Mouse (Mus musculus): Measurements from ENCODE around the gene Ndufa13. TPM values are rescaled to one million over a fixed set of nuclear protein-coding genes. Genes with fewer than 3 reads are reported as not detected.
A peak's percentile ranks its signal among the peaks of the same experiment; 100 is the strongest.

Gene Ndufa13
- total RNA-seq, 2 experiments from 2014 or later: 265 to 294 TPM

DNA sequence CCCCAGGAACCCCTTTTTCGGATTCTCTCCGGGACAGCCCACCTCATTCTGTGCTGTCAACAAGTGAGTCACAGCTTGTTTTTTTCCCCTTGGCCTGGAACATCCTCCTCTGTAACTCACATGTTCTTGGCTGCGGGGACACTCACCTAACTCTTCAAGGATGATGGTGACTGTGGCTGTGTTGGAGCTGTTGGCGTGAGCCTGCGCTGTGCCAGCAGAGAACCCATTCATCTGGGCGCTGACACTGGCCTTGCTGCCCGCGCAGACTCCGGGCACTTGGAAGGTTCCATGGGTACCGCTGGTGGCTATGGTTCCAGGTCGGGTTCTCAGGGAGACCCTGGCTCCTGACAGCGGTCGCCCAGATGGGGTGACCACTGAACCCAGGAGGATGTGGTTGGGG is 18.2 kb downstream of the Ndufa13 start:
- no peak for DNase-seq
- intact Hi-C loops (cut with DNase I; ENCODE audit: low total_unique reads): no loop called here

DNA sequence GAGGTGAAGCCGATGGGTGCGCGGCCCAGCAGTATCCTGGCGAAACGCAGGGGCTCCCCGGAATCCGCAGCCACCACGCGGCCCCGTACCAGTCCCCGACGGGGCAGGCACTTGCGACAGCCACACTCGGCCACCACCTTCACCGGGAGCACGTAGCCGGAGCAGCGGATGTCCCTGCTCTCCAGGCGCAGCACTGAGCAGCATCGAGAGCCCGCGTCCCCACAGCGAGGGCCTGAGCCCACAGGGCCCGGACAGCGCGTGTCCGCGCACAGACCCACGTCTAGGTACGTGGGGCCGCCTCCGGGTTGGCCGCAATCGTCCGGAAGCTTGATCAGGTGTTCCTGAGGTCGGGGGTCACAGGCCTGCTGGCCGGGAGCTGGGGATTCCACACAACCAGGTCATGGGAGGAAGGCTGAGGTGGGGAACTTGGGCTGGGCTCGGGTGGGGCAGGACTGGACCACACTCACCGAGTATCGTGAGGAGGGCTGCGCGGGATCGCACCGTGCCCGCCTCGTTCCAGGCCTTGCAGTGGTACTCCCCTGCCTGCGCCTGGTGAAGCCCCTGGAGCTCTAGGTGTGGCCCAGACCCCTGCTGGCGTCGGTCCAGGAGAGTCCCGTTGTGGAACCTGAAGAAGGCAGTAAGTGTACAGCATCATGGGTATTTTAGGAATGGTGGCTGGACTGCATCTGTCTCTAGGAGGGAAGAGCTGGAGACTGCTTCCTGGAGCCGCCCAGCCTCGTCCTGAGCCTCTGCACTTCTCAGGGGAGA is 19.3 kb downstream of the Ndufa13 start:
- DNase-seq: no peak
- intact Hi-C loops (cut with DNase I; ENCODE audit: low total_unique reads): no loop called here

DNA sequence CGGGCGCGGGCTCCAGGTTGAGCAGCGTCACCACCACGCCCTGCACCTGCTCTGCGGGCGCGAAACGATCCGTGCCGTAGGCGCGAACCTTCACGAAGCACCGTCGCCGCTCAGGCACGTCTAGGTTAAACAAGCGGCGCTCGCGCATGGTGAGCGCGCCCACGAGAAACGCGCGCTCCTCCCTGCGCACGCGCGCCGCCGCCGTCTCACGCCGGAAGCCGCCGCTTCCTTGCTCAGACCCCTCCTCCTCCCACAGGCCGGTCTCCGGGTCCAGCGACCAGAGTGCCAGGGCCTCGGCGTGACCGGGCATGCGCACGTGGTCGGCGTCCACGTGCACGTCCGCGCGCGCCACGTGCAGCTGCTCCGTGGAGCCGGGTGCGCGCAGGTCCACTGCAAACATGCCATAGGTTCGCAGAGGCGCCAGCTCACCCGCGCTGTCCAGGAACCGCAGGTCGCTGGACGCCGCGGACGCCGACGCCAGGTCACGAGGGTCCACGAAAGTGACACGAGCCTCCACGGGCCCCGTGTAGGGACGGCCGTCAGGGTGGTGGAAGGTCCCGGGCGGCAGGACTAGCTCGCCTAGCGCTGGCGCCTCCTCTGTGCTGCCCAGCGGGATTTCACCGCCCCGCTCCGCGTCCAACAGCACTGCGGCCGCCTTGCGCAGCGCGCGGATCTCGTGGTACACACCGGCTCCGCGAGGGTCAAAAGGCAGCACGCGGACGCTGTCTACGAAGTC is 20.2 kb downstream of the Ndufa13 start:
- intact Hi-C loops (cut with DNase I; ENCODE audit: low total_unique reads): no loop called here
- peak; percentile 76 for DNase-seq

DNA sequence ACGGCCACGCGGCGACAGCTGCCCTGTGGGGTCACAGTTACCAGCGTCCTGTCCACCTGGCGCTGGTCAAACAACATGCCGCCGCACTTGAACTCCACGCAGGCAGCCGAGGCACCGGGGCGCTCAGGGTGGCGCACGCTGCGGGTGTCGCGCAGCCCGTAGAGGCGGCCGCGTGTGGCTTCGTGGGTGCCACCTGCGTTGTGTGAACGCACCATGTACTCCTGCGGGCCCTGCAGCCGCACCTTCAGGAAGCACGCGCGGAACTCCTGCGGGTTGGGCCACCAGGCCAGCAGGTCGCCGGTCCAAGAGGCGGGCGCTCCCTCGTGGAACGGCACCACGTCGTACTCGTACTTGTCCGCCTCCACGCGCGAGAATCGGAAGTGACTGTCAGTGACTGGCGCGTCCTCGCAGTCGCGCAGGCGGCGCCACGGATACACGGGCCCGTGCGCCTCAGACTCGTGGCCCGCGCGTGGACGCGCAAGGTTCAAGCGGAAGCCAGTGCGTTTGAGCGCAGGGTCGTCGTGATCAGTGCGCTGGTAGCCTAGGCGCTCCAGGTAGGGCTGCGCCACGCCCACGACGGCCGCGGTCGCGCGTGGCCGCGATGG is 21.0 kb downstream of the Ndufa13 start:
- no peak for DNase-seq
- intact Hi-C loops (cut with DNase I; ENCODE audit: low total_unique reads): no loop called here

DNA sequence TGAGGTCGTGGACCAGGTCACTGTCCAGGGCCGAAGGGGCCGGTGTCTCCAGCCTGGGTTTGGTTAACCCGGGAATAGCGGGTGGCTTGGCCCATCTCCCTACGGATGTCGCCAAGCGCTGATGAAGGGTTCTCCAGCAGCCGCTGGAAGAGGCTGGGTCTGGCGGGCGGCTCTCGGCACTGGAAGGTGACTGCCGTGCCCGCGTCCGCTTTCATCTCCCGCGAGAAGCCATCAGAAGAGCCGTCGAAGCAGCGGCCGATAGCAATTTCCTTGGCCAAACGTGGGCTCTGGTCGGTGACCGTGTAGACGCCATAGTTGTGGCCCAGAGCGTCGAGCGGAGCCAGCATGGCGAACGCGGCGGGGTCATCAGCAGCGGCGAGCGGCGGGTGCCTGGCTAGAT is 21.5 kb downstream of the Ndufa13 start:
- no peak for DNase-seq
- intact Hi-C loops (cut with DNase I; ENCODE audit: low total_unique reads): no loop called here

DNA sequence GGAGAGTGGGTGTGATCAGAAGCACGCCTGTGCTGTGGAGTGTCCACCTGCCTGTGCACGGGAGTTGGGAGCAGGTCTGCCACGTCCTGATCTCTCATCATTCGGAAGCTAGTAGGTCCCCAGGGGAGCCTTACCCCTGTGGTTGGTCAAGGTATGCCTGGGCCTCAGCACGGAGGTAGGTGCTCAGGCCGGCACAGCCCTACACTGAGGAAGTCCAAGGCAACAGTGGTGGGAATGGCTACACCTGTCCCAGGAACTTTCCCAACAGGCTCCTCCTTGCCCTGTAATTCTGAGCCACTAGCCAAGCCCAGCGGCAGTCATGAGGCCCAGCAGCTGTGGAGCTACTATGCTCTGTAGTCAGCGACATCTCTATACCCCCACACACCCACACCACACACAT is 22.7 kb downstream of the Ndufa13 start:
- DNase-seq: no peak
- intact Hi-C loops (cut with DNase I; ENCODE audit: low total_unique reads): no loop called here

DNA sequence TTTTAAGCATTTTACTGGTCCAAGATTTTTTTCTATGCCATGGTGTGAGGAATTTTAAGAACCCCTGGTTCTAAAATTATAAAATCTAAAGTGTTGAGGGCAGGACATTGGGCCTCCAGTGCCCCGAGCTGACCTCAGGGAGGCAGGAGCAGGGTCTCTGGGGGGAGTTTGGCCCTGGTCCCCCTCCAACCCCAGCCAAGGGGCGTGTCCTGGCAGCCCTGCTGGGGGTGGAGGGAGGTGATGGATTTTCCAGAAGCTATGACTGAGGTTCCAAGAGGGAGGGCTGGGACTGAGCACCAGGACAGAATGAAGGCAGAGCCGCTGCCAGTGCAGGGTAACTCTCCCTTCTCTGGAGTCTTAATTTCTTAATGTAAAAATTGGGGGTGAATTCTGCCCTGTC is 24.4 kb downstream of the Ndufa13 start:
- intact Hi-C loops (cut with DNase I; ENCODE audit: low total_unique reads): no loop called here
- DNase-seq: peak; percentile 62

DNA sequence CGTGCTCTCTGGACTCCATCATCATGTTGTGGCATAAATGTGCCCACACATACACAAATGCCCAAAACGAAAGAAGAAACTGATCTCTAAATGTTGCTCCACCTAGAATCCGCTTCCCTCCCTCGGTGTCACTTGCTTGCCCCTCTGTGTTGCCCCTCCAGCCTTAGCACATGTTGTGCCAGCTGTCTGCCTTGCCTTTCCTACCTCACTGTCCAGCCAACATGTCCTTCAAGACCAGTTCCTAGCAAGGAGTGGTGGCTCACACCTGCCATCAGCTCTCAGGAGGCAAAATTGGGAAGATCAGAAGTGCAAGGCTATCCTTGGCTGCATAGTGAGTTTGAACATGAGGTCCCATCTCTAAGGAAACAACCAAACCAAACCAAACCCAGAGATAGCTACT is 25.0 kb downstream of the Ndufa13 start:
- no peak for DNase-seq
- intact Hi-C loops (cut with DNase I; ENCODE audit: low total_unique reads): no loop called here

DNA sequence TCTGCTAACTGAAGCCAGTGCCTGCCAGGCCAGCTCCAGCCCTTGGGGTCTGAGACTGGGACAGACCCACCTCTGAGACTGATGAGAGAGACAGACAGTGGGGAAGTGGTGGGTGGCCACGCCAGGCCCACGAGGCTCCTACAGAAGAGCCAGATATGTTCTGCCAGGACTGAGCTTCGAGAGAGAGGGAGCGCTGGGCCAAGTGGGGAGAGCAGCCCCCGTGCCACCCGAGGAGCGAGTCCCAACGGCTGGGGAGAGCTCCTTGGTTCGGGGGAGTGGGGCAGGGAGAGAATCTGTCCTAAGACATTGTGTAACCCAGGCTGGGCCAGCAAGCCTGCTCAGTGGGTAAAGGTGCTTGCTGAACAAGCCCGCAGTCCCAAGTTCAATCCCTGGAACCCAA is 25.4 kb downstream of the Ndufa13 start:
- peak; percentile 27 for DNase-seq
- intact Hi-C loops (cut with DNase I; ENCODE audit: low total_unique reads): no loop called here

DNA sequence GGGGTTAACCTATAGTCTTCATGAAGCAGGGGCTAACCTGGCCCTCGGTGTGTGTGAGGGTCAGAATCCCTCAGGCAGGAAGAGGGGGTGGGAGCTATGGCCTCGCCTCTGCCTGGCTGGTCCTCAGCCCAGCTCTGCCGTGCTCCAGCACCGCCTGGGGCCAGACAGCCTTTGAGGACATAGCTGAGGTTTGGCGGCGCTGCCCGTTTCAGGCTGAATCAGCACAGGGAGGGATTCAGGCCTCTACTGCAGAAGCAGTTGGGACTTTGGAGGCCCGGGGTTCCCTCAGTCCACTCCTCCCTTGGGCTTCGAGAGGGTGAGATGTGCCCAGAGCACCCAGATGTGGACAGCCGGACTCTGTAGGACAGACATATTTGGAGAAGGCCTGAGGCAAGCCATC is 26.3 kb downstream of the Ndufa13 start:
- intact Hi-C loops (cut with DNase I; ENCODE audit: low total_unique reads): no loop called here
- DNase-seq: peak; percentile 57

DNA sequence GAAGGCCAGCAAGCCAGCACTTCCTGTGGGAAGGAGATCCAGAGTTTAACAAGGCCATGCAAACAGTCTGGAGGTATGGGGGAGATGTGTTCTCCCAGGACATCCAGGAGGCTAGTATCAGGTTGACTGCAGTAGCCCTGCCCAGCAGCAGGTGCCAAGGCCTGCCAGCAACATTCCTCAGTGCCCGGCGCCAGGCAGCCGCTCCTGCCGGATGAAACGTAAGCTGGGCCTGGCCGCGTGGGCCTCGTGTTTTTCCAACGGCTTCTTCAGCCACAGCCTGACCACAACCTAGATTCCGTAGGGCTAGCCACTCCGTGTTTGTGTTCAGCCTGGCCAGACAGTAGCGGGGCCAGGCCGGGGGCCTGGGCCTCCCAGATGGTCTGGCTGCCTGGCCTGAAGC is 27.7 kb downstream of the Ndufa13 start:
- DNase-seq: peak; percentile 71
- intact Hi-C loops (cut with DNase I; ENCODE audit: low total_unique reads): no loop called here

DNA sequence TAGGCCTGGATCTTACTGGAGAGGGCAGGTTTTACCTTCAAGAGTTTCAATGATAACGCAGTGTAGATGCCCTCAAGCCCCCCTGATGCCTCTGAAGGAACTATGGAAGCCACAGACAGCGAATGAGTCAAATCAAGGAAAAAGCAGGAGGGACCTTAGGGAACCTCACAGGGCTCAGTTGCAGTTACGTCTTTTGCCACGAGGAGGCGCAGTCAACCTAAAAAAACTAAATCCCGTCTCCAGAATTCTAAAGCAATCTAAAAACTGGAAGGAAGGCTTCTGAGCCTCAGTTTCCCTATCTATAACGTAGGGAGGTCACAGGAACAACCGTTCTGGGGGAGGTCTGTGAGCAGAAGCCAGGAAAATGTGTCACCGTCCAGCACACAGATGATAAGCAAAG is 28.2 kb downstream of the Ndufa13 start:
- DNase-seq: peak; percentile 54
- intact Hi-C loops (cut with DNase I; ENCODE audit: low total_unique reads): no loop called here

DNA sequence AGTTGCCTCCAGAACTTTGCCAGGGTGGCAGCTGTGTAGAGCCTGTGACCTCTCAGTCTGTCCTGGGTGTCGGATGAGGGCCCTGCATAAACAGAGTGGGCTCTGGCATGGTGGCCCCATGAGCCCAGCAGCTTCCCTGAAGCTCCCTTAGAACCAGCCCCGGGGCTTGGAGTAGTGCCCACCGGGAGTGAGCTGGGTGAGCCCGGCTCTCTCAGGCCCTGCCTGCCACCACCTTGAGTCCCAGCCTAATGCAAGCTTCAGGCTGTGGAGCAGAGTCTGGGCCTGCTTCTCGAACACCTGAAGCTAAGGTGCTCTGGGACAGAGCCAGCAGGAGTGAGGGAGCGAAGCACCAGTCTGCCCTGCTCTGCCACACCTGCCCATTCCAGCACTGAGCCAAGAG is 31.5 kb downstream of the Ndufa13 start:
- peak; percentile 22 for DNase-seq
- intact Hi-C loops (cut with DNase I; ENCODE audit: low total_unique reads): no loop called here

DNA sequence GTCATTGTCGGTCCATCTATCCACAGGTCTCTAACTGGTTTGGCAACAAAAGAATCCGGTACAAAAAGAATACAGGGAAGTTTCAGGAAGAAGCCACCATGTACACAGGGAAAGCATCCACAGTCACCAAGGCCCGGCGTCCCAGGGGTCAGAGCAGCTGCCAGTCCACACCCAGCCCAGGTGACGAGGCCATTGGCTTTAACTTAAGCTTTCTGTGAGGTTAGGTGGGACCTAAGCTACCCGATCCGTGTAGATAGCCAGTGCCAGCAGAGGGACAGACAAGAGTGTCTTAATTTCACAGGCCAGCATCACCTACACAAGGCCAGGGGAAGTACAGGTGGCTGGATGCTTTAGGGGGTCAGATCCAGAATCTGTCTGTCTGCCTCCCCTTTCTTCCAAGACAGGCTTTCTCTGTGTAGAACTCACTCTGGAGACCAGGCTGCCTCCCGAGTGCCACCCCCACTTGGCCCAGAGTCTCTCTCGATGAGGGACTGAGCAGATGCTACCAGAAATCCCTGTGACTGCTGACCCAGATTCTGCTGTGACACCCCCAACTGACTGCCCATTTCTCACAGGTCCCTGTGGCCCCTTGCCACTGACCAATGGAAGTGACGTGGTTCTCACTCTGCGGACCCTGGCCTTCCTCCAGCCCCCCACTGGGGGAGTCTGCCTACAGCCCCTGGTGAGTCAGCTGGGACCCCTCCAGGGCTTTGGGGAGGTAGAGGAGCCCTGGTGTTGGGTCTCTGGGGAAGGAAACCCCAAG is 32.2 kb downstream of the Ndufa13 start:
- DNase-seq: no peak
- intact Hi-C loops (cut with DNase I; ENCODE audit: low total_unique reads): no loop called here

DNA sequence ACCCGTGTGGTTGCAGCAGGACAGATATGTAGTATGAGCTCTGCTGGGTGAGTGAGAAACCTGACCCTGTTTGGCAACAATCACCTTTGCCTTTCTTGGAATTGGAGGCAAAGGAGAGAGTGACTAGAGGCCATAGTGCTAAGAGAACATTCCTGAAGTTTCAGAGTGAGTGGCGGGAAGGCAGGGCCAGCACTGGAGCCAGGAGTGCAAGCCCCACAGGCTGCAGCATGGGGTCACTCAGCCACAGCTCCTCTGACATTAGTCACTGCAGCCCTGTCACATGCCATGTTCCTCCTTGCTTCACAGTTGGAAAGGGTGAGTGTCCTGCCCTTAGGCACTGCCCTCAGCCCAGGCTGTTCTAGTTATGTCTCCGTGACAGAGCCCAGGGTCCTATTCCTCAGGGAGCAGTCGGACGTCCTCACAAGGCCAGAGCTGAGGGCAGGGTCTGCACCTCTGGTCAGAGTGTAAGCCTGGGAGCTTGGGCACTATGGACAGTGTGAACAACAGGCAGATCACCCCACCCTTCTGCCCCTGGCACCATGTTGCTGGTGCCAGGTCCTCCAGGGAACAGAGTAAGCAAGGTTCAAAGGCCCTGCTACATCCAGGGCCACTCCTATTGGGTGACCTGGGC is 34.5 kb downstream of the Ndufa13 start:
- intact Hi-C loops (cut with DNase I; ENCODE audit: low total_unique reads): no loop called here
- DNase-seq: no peak

DNA sequence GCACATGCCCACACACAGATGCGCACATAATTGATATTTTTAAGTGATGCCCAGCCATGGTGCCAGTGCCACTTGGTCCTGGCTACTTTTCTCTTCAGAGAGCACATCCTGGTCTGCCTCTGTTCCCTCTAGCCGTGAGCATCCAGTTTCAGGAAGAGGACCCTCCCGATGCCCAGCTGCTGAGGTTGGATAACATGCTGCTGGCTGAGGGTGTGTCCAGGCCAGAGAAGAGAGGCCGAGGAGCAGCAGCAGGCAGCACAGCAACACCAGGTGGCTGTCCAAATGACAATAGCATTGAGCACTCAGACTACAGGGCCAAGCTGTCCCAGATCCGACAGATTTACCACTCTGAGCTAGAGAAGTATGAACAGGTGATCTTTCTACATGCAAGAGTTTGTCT is 38.2 kb downstream of the Ndufa13 start:
- no peak for DNase-seq
- intact Hi-C loops (cut with DNase I; ENCODE audit: low total_unique reads): no loop called here

DNA sequence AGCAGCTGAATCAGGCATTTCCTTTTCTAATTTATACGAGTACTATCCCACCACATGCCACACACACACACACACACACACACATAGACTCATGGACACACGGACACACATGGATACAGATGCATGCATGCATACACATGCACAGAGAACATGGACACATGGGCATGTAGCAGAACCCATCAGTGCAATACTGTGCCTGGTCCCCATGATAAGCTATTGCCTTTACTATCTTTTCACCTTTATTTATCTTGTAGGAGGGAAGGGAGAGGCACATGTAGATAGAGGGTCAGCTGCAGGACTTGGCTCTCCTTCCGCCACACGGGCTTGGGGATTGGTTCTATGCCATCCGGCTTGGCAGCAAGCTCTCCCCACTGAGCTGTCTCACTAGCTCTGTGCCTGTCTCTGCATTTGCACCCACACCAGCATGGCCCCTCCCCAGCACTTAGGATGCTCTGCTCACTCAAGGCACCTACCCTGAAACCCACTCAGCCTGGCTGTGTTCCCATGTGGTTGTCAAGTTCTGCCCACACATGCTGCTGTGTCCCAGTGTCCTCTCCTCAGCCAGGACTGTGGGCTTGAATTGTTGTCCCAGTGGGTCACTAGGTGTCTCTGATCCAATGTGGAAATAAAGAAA is 38.9 kb downstream of the Ndufa13 start:
- intact Hi-C loops (cut with DNase I; ENCODE audit: low total_unique reads): no loop called here
- DNase-seq: no peak

DNA sequence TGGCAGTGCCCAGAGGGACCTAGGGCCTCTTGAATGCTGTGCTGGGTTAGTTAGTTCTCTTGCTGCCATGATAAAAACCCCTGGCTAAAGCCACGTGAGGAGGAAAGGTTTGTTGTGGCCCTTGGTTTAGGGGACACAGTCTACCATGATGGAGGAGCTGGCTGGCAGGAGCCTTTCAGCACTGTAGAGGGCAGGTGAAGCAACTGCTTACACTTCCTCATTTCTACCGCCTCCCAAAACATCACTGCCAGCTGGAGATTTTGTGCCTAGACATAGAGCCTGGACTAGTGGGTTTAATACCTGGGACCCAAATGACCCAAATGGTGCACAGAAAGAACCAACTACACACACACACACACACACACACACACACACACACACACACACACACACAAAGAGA is 41.1 kb downstream of the Ndufa13 start:
- DNase-seq: no peak
- intact Hi-C loops (cut with DNase I; ENCODE audit: low total_unique reads): no loop called here

DNA sequence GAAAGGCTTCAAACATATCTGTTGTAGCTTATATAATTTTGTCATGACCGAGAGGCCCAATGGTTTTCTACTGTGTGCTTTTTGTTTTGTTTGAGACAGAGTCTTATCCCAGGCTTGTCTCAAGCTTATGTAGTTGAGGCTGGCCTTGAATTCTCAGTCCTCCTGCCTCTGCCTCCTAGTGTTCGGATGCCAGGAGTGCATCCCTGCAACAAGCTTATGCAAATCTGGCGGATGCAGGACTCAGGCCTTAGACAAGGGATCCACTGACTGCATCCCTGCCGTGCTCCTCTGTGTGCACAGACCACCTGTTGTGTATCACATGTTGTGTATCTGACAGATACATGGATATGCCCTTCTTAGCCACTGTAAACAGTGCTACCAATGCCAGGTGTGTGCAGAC is 41.6 kb downstream of the Ndufa13 start:
- DNase-seq: no peak
- intact Hi-C loops (cut with DNase I; ENCODE audit: low total_unique reads): no loop called here

All from gastrocnemius, postnatal 14 days (tissue).